Mouse (Mus musculus) hindbrain, postnatal 0 days (tissue): ENCODE measurements around the gene Bbs7. TPM values are rescaled to one million over a fixed set of nuclear protein-coding genes. Genes with fewer than 3 reads are reported as not detected.

Experiments
- ATAC-seq: fragments of 200-750 bp; cut with Nextera tagmentation; 2 replicates; pipeline ENCODE4 v1.8.0; 2017; ENCODE audit warnings: mild to moderate bottlenecking, moderate TSS enrichment, moderate library complexity
- DNase-seq: peaks from one replicate; pipeline ENCODE4 v3.0.0-alpha.2; 2015; ENCODE audit warnings: low spot score
- H3K27ac ChIP-seq: fragments of 300-500 bp; sonication (generic); 2 replicates; pipeline ENCODE4 v1.5.1; 2014; ENCODE audit warnings: mild to moderate bottlenecking
- H3K27me3 ChIP-seq: fragments of 300-500 bp; sonication (generic); 2 replicates; pipeline ENCODE4 v1.6.1; 2014; ENCODE audit warnings: low read length, mixed read lengths; ENCODE audit not compliant: insufficient read depth
- H3K36me3 ChIP-seq: fragments of 300-500 bp; sonication (generic); 2 replicates; pipeline ENCODE4 v1.6.1; 2014; ENCODE audit warnings: low read length, mixed read lengths; ENCODE audit not compliant: insufficient read depth
- H3K4me1 ChIP-seq: fragments of 300-500 bp; sonication (generic); 2 replicates; pipeline ENCODE4 v1.6.1; 2014; ENCODE audit warnings: antibody characterized with exemption, low read length, mixed read lengths; ENCODE audit not compliant: insufficient read depth
- H3K4me2 ChIP-seq: fragments of 300-500 bp; sonication (generic); 2 replicates; pipeline ENCODE4 v1.6.1; 2014; ENCODE audit warnings: low read depth, mild to moderate bottlenecking, low read length, moderate library complexity, mixed read lengths
- H3K4me3 ChIP-seq: fragments of 300-500 bp; sonication (generic); 2 replicates; pipeline ENCODE4 v1.5.1; 2014; ENCODE audit warnings: low read length
- H3K9ac ChIP-seq: fragments of 300-500 bp; sonication (generic); replicated peaks from 2 replicates; pipeline ENCODE4 v1.6.1; 2014; ENCODE audit warnings: mild to moderate bottlenecking, low read length, moderate library complexity, mixed read lengths
- H3K9me3 ChIP-seq: fragments of 300-500 bp; sonication (generic); 2 replicates; pipeline ENCODE4 v1.6.1; 2016; ENCODE audit warnings: low read length, mixed read lengths
- CTCF ChIP-seq: IDR thresholded peaks from 2 replicates; pipeline ENCODE4 v1.5.1; 2016; ENCODE audit warnings: antibody characterized with exemption, control low read depth, low read depth
- WGBS: fragments of 180-500 bp; shearing (Covaris S2); extraction: QIAGEN DNeasy Blood & Tissue Kit; methylation state at CpG from one replicate; pipeline ENCODE4 v1.1.7; 2014; 5-methylcytosine and 5-hydroxymethylcytosine counted together
- polyA plus RNA-seq: library from polyadenylated mRNA; unstranded; fragments of >200 nt; fragmentation: Nextera tagmentation; extraction: Ambion mirVana; gene quantifications from 2 replicates; pipeline ENCODE4 v1.2.1, GENCODE M21; 2015
- total RNA-seq: library from RNA; depleted of rRNA; stranded (reverse); fragments of >200 nt; gene quantifications from 2 replicates; pipeline ENCODE4 v1.2.3, GENCODE M21; 2014

The Bbs7 gene
- total and polyA plus RNA-seq, 2 experiments from 2014 or later: 12.1 to 14.2 TPM

DNA sequence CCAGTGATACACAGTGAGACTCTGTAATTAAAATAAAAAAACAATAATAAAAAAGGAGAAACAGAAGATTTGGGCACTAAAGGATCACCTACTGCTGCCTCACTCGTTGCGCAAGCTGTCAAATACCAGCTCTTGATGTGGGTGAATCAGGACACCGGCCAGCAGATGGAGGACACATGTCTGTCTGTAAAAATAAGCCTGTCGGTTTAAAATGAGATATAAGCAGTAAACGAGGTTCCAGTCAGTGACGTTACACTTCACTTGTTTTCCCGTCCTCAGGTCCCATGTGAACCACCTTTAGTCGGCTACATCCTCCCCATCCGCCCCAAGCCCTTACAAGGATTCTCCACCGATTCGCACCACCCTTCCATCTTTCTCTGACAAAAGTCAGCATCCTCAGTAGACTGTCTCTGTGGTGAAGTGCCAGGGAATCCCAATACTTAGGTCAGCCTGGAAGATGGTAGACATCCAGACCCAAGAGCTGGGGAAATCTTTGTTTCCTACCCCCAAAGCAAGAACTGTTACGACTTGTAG is 61.4 kb downstream of the Bbs7 start:
- 8% methylated on average over 12 of the region's 12 CpGs for WGBS
- H3K9me3 ChIP-seq: no peaks in the 10 kb centered on the region
- H3K36me3 ChIP-seq: peaks cover 15% of the 10 kb centered on the region; the same call in 1 of the 2 replicates
- peak overlapping the region; percentile 66 for H3K4me2 ChIP-seq
- DNase-seq: peak; percentile 37
- H3K27me3 ChIP-seq: no peaks in the 10 kb centered on the region
- peaks cover 5% of the 10 kb centered on the region; the same call in 1 of the 2 replicates for H3K4me1 ChIP-seq
- TF ChIP-seq CTCF: no peak
- ATAC-seq: no peak; the same call in 1 of the 2 replicates
- peak overlapping the region; percentile 75 for H3K27ac ChIP-seq
- H3K4me3 ChIP-seq: peak overlapping the region; percentile 55
- H3K9ac ChIP-seq: peak overlapping the region; percentile 51

DNA sequence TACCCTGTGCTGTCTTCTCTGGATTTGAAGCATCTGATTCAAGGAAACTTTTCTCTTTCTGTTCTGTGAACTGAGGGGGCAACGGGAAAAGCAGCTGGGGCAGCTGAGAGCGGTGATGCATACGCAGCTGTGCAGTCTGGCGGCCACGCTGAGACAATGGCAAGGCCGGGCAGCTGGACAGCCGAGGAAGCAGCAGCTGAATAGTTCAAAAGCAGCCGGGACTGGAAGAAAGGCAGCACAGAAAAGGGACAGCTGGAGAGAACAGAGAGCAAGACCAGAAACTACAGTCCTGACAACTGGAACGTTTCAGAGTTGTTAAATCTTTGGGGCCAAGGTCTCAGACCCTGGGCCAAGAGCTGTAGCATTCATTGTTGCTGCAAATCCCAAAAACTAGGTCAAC is 61.9 kb downstream of the Bbs7 start:
- Histone ChIP-seq H3K4me3 (peak overlapping the region; percentile 55), H3K36me3 (peaks cover 14% of the 10 kb centered on the region; the same call in 1 of the 2 replicates), H3K9ac (peak overlapping the region; percentile 51; the same call in 1 of the 2 replicates), H3K4me1 (peaks cover 5% of the 10 kb centered on the region; the same call in 1 of the 2 replicates), H3K4me2 (peak overlapping the region; percentile 66), H3K27me3 (no peaks in the 10 kb centered on the region), H3K27ac (peak overlapping the region; percentile 75; the same call in 1 of the 2 replicates), H3K9me3 (no peaks in the 10 kb centered on the region)
- WGBS: 5% methylated on average over 9 of the region's 9 CpGs
- no peak for TF ChIP-seq CTCF
- ATAC-seq (peak; percentile 38; the same call in 1 of the 2 replicates), DNase-seq (peak; percentile 40)

DNA sequence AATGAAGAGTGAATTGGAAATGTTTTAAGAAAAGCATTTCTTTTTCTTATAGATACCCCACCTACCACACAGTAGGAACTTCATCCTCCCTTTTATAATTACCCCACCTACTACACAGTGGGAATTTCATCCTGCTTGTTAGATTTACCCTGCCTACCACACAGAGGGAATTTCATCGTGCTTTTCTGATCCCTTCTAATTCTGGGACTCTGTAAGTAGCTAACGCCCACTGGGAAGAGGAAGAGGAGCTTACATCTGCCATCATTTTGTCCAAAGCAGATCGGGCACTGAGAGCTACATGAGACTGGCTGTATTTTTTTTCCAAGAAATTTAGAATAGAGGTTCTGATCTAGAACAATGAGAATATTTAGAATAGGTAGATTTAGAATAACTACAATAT is 68.3 kb downstream of the Bbs7 start:
- DNase-seq (no peak), ATAC-seq (no peak)
- H3K4me1 ChIP-seq: no peaks in the 10 kb centered on the region
- no peaks in the 10 kb centered on the region for H3K36me3 ChIP-seq
- H3K9ac ChIP-seq: no peak overlapping the region
- H3K4me3 ChIP-seq: no peak overlapping the region
- 82% methylated on average over 3 of the region's 3 CpGs for WGBS
- no peak overlapping the region for H3K27ac ChIP-seq
- H3K9me3 ChIP-seq: no peaks in the 10 kb centered on the region
- H3K27me3 ChIP-seq: no peaks in the 10 kb centered on the region
- no peak overlapping the region for H3K4me2 ChIP-seq
- TF ChIP-seq CTCF: no peak

DNA sequence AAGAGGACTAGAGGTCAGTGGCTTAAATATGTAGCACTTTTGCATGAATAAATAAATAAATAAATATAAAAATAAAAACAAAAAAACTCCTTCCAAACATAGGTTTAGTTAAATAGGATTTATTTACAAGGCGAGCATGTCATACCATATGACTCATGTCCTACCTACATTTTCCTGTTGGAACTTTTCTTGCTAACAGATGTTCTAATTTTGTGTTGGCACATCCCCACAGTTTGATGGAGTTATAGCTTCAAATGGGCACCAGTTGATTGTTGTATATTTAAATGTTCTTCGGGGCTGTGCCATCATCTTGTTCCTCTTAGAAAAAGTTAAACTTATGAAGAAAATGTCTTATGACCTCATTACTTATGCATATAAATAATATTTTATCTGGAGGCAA is 71.9 kb downstream of the Bbs7 start:
- Histone ChIP-seq H3K36me3 (no peaks in the 10 kb centered on the region), H3K4me3 (no peak overlapping the region), H3K4me1 (no peaks in the 10 kb centered on the region), H3K9ac (no peak overlapping the region), H3K27me3 (no peaks in the 10 kb centered on the region), H3K4me2 (no peak overlapping the region), H3K27ac (no peak overlapping the region), H3K9me3 (no peaks in the 10 kb centered on the region)
- ATAC-seq (no peak), DNase-seq (no peak)
- 92% methylated on average over 2 of the region's 2 CpGs for WGBS
- no peak for TF ChIP-seq CTCF

DNA sequence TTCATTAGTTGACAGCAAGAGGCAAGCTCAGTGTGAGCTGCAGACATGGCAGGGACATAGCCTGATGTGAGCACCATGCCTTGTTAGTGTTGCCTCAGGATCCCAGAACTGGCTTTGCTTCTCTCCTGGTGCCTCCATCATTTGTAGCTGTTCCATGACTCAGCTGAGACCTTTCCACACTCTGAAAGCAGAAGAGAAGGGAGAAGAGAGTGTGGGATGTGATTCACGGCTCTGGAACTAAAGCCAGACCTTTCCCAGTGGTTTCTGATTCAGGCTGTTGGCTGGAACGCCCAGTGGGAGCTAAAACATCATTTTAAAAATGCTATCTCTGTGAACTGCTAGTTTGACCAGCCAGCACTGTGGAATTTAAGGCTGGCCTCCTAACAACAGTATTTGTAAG is 72.5 kb downstream of the Bbs7 start:
- Histone ChIP-seq H3K4me2 (no peak overlapping the region), H3K36me3 (no peaks in the 10 kb centered on the region), H3K4me1 (no peaks in the 10 kb centered on the region), H3K9ac (no peak overlapping the region), H3K27me3 (no peaks in the 10 kb centered on the region), H3K9me3 (no peaks in the 10 kb centered on the region), H3K4me3 (no peak overlapping the region), H3K27ac (no peak overlapping the region)
- WGBS: 75% methylated on average over 2 of the region's 2 CpGs
- no peak for ATAC-seq
- no peak for DNase-seq
- TF ChIP-seq CTCF: no peak

DNA sequence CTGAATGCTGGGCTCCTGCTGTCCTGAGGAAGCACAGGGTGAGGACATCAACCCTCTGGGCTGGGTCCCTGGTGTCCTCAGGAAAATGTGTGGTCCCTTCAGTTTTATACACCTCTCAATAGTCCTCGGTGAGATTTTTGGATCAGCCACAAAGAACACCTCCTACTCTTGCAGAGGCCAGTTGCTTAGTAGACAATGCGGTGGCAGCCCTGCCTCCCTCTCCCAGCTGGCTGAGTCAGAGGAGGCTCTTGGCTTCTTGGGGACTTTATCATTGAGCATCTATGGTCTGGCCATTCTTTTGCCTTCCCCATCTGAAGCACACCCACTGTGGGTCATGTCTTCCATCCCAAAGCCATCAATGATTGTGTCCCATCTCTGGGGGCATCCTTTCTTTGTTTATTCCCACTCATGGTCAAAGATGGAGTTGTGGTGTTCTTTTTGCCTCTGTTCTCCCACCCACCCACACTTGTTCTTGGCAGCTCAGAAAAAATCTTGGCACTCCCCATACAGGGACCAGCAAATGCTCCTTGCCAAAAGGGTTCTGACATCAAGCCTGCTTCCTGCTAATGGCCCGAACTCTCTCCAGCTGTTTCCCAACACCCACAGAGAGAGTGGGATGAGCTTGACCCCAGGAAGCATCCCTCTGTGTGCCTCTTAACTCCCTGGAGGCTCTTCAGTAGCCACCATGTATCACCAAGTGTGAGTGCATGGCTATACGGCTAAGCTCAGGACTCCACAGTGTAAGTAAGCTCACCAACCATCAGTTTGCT is 75.4 kb downstream of the Bbs7 start:
- no peaks in the 10 kb centered on the region for H3K4me1 ChIP-seq
- no peaks in the 10 kb centered on the region for H3K27me3 ChIP-seq
- H3K4me3 ChIP-seq: no peak overlapping the region
- 86% methylated on average over 4 of the region's 4 CpGs for WGBS
- no peaks in the 10 kb centered on the region for H3K36me3 ChIP-seq
- H3K27ac ChIP-seq: no peak overlapping the region
- no peak for TF ChIP-seq CTCF
- H3K9ac ChIP-seq: no peak overlapping the region
- ATAC-seq: no peak
- DNase-seq: no peak
- no peaks in the 10 kb centered on the region for H3K9me3 ChIP-seq
- H3K4me2 ChIP-seq: no peak overlapping the region

DNA sequence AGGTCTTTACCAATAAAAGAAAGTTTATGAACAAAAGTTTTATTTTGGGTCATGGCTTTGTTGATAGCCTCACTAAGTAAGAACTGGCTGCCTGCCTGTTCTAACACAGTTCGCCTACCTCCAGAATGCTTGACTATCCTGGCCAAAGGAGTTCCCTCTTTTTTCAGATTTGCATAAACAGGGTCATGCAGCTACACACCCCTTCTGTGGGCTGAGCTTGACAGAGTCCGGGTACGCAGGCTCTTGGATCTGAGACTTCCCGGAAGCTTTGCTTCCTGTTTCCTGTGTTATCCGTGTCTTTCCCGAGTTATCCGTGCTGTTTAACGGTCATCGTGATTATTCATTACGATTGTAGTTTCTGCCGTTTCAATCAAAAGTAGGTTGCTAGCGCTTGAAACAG is 77.2 kb downstream of the Bbs7 start:
- no peaks in the 10 kb centered on the region for H3K9me3 ChIP-seq
- no peaks in the 10 kb centered on the region for H3K27me3 ChIP-seq
- no peak for ATAC-seq
- H3K4me1 ChIP-seq: no peaks in the 10 kb centered on the region
- H3K4me2 ChIP-seq: no peak overlapping the region
- H3K9ac ChIP-seq: no peak overlapping the region
- H3K27ac ChIP-seq: no peak overlapping the region
- no peak for TF ChIP-seq CTCF
- no peak for DNase-seq
- H3K36me3 ChIP-seq: no peaks in the 10 kb centered on the region
- WGBS: 90% methylated on average over 12 of the region's 12 CpGs
- H3K4me3 ChIP-seq: no peak overlapping the region
